Mouse (Mus musculus) midbrain, embryonic 16.5 days (tissue): ENCODE measurements around the gene Nipsnap3b. TPM values are rescaled to one million over a fixed set of nuclear protein-coding genes. Genes with fewer than 3 reads are reported as not detected.
A peak's percentile ranks its signal among the peaks of the same experiment; 100 is the strongest.

ENCODE experiments used
- ATAC-seq: fragments of 200-750 bp; cut with Nextera tagmentation; 2 replicates; pipeline ENCODE4 v1.8.0; 2017; ENCODE audit warnings: moderate TSS enrichment
- H3K27ac ChIP-seq: fragments of 300-500 bp; sonication (generic); 2 replicates; pipeline ENCODE4 v1.5.1; 2014; ENCODE audit warnings: mild to moderate bottlenecking, low read length, mixed read lengths
- H3K27me3 ChIP-seq: fragments of 300-500 bp; sonication (generic); 2 replicates; pipeline ENCODE4 v1.6.1; 2014; ENCODE audit warnings: low read depth, low read length, mixed read lengths; ENCODE audit not compliant: control insufficient read depth, insufficient read depth
- H3K36me3 ChIP-seq: fragments of 300-500 bp; sonication (generic); 2 replicates; pipeline ENCODE4 v1.6.1; 2014; ENCODE audit warnings: mild to moderate bottlenecking, low read length, moderate library complexity, mixed read lengths; ENCODE audit not compliant: control insufficient read depth, insufficient read depth
- H3K4me1 ChIP-seq: fragments of 300-500 bp; sonication (generic); 2 replicates; pipeline ENCODE4 v1.6.1; 2014; ENCODE audit warnings: mild to moderate bottlenecking, low read length, mixed read lengths; ENCODE audit not compliant: control insufficient read depth, insufficient read depth
- H3K4me2 ChIP-seq: fragments of 300-500 bp; sonication (generic); 2 replicates; pipeline ENCODE4 v1.6.1; 2014; ENCODE audit warnings: mild to moderate bottlenecking, low read length, mixed read lengths
- H3K4me3 ChIP-seq: fragments of 300-500 bp; sonication (generic); 2 replicates; pipeline ENCODE4 v1.5.1; 2014; ENCODE audit warnings: low read depth, mild to moderate bottlenecking, low read length, moderate library complexity, mixed read lengths
- H3K9ac ChIP-seq: fragments of 300-500 bp; sonication (generic); 2 replicates; pipeline ENCODE4 v1.6.1; 2014; ENCODE audit warnings: low read depth, low read length, mixed read lengths
- H3K9me3 ChIP-seq: fragments of 300-500 bp; sonication (generic); replicated peaks from 2 replicates; pipeline ENCODE4 v1.6.1; 2014; ENCODE audit warnings: mild to moderate bottlenecking, low read length, mixed read lengths; ENCODE audit not compliant: control insufficient read depth, poor library complexity, severe bottlenecking
- WGBS: fragments of 180-500 bp; shearing (Covaris S2); extraction: QIAGEN DNeasy Blood & Tissue Kit; methylation state at CpG from one replicate; pipeline ENCODE4 v1.1.7; 2014; 5-methylcytosine and 5-hydroxymethylcytosine counted together
- polyA plus RNA-seq: library from polyadenylated mRNA; unstranded; fragments of >200 nt; fragmentation: Nextera tagmentation; extraction: Ambion mirVana; gene quantifications from 2 replicates; pipeline ENCODE4 v1.2.1, GENCODE M21; 2015

Nipsnap3b gene
- polyA plus RNA-seq, 1 experiment from 2014 or later: 194 TPM

DNA sequence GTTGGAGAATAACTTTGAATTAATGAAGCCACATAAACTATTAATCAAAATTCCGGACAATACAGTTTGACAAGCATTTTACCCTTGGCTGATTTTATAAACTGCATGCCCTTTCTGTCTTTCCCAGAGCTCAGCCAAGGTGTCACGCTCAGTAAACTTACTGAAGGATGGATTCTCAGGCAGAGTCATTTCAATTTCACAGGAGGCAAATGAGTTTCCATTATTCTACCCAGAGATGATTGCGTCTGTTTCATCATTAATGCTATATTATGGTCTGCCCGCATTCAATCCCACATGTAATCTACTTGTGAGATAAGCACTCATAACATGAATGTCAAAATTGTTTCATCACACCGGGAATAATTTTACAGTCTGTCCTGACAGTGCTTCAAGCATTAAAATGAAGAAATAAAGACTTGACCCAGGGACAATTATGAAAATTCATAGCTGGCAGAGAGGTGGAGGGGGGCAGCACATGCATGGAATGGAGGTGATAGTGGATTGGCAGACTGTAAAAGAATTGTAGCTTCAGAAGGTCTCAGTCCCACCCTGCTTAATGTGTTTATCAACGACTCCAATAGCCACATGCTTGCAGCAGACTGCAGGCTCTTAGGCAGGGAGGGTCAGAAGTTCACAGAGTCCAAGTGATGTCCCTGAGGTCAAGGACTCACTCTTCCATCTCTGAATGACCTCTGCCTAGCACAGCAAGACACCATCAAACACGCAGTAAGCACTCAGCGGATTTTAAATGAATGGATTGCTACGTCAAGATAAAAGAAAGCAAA lies 34.8 kb downstream of the Nipsnap3b start:
- Histone ChIP-seq H3K4me2 (no peak overlapping the region), H3K4me3 (no peak overlapping the region), H3K9ac (no peak overlapping the region), H3K27ac (no peak overlapping the region), H3K4me1 (no peaks in the 10 kb centered on the region), H3K36me3 (no peaks in the 10 kb centered on the region), H3K9me3 (no peaks in the 10 kb centered on the region), H3K27me3 (no peaks in the 10 kb centered on the region)
- WGBS: 44% methylated on average over 9 of the region's 9 CpGs
- ATAC-seq: peak; percentile 70; the same call in 1 of the 2 replicates

DNA sequence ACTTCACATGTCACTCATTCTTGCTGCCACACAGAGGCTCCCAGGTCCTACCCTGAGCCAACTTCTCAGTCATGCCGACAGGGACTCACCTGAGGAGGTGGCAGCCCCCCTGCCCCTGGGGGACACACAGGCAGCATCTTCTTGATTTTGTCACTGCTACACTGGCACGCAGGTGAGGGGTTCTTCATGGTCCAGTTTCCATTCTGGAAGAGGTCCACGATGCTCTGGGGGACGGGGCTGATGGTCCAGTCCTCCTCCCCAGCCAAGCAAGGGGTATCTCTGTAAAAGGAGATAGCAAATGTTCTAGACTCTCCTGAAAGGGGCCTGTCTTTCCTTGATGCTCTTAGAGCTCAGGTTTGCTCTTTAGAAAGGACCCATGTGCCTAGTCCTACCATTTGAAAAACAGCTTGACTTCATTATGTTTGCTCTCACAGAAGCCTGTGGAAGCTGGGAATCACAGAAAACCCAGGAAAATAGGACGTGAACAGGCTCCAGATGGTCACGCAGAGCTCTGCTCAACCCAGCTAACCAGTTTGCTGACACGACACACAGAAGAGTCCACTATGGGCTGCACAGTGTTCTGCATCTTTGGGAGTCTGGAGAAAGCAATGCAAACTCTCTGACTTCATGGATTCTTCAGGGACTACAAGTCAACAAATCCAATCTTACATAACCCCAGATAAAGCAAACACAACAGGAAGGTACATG lies 50.8 kb downstream of the Nipsnap3b start:
- ATAC-seq: no peak
- Histone ChIP-seq H3K4me1 (no peaks in the 10 kb centered on the region), H3K27me3 (no peaks in the 10 kb centered on the region), H3K9ac (no peak overlapping the region), H3K36me3 (peaks cover 10% of the 10 kb centered on the region; the same call in 1 of the 2 replicates), H3K9me3 (no peaks in the 10 kb centered on the region), H3K4me2 (no peak overlapping the region), H3K27ac (no peak overlapping the region), H3K4me3 (no peak overlapping the region)
- 85% methylated on average over 7 of the region's 7 CpGs for WGBS

Other genes with a start within 250 kb of the Nipsnap3b start
- gene Olfr275, start 197.3 kb upstream of the Nipsnap3b start, polyA plus RNA-seq: not detected in 2 replicates
- not detected in 2 replicates for gene Olfr273, start 152.6 kb upstream of the Nipsnap3b start, polyA plus RNA-seq
- not detected in 2 replicates for gene Olfr272, start 92.7 kb upstream of the Nipsnap3b start, polyA plus RNA-seq
- gene Olfr270, start 47.3 kb upstream of the Nipsnap3b start, polyA plus RNA-seq: not detected in 2 replicates
- not detected in 2 replicates for gene Nipsnap3a, start 22.6 kb upstream of the Nipsnap3b start, polyA plus RNA-seq
- gene Abca1, start 148.0 kb downstream of the Nipsnap3b start, polyA plus RNA-seq: 9.3 and 9.9 TPM in 2 replicates